Mouse (Mus musculus) heart, adult 2 months (tissue): ENCODE measurements around the gene Pde4d.

Source experiments
- CTCF ChIP-seq: fragments of 200-600 bp; IDR thresholded peaks from 2 replicates; pipeline ENCODE4 v1.8.1; 2022; ENCODE audit warnings: antibody characterized with exemption, mild to moderate bottlenecking, moderate library complexity
- EP300 ChIP-seq: fragments of 200-500 bp; IDR thresholded peaks from 2 replicates; pipeline ENCODE4 v1.6.1; 2011; ENCODE audit warnings: low read depth, low read length, control low read depth; ENCODE audit not compliant: insufficient read depth
- POLR2A ChIP-seq: fragments of 200-500 bp; IDR thresholded peaks from 2 replicates; pipeline ENCODE4 v1.6.1; 2011; ENCODE audit warnings: mild to moderate bottlenecking, low read depth, low read length, control low read depth; ENCODE audit not compliant: insufficient read depth

DNA sequence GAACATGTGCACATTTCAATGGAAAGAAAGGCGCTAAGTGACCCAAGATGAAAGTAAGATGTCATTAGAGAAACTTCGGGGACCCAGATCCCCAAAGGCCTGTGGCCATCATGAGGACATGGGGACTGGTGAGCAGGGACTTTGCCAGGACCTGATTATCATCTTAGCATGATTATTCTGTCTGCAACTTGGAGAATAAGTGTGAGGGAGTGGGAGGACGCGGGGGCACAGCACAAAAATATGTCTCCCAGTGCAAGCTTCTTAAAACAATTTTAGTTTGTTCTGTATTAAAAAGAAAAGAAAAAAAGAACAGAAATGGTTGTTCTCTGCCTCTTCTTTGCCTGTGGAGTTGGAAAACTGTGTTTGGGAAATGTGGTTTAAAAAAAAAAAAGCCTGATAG lies 1279.9 kb downstream of the Pde4d start:
- TF ChIP-seq CTCF (no peak), POLR2A (no peak), EP300 (no peak)
